Mouse (Mus musculus): ENCODE data around the gene Tmem88b.

The Tmem88b gene

GRCm38 (mm10) chr4:155785819-155786218 lies at the start of gene Tmem88b:
Tmem88b (minus strand) TSS chr4:155785874.
- CTCF ChIA-PET, result interaction anchor here (0.5 kb wide), 1 partner anchor 68 kb away, joined by 4 read pairs; no protein-coding TSS in a partner anchor

GRCm38 (mm10) chr4:155833836-155834235 lies 48.2 kb upstream of the Tmem88b start:
- CTCF ChIA-PET, result interaction anchor here (0.7 to 2.0 kb wide), 3 partner anchors 13 to 956 kb away, joined by 3 to 5 read pairs (median 3); partner anchors contain the start of gene Dvl1

GRCm38 (mm10) chr4:155833234-155833633 lies 47.6 kb upstream of the Tmem88b start:
- CTCF ChIA-PET, result interaction anchor here (0.8 to 2.0 kb wide), 3 partner anchors 11 to 35 kb away, joined by 3 to 5 read pairs (median 4); partner anchors contain the start of gene Dvl1

DNA sequence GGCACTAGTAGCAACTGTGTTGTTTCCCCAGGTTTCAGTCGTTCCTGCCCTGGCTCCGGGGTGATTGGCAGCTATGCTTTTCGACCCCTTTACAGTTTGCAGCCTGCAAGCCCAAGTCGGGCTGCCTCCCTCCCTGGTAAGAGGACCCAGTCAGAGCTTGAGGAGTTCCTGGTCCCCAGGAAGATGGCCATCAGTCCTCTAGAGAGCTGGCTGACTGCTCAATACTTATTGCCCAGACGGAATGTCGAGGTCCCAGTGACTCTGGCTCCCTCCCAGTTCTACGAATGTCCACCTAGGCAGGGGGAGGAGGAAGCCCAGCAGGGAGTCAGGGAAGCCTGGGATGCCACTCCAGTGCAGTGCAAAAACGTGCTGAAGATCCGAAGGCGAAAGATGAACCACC lies 46.6 kb upstream of the Tmem88b start:
- CTCF ChIA-PET, result interaction anchor here (1.0 to 2.0 kb wide), 3 partner anchors 8 to 14 kb away, joined by 3 to 5 read pairs (median 4); partner anchors contain the start of gene Dvl1

DNA sequence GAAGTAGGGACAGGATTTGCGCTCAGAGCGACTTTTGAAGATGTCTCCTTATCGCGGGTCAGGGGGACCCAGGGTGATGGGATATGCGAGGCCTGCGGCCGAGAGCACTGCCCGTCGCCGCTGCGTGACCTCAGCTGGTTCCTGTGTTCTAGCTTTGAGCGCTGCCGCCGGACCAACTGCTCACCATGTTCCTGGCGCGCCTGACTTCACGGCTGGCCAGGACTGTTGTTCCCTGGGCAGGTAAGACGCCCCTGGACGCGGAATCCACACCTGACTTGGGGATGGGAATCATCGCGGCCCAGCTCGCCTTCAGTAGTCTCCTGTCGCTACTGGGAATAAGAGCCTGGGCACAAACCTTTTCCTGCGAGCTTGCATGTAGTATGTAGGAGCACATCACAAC lies 46.2 kb upstream of the Tmem88b start:
- CTCF ChIA-PET, result interaction anchor here (1.0 kb wide), 1 partner anchor 9 kb away, joined by 3 read pairs; no protein-coding TSS in a partner anchor

GRCm38 (mm10) chr4:155831205-155831766 lies 45.6 kb upstream of the Tmem88b start, which contains the start of gene Aurkaip1:
Aurkaip1 (plus strand) TSS chr4:155831272.
- CTCF ChIA-PET, result interaction anchor here (1.0 kb wide), 1 partner anchor 9 kb away, joined by 3 read pairs; no protein-coding TSS in a partner anchor

DNA sequence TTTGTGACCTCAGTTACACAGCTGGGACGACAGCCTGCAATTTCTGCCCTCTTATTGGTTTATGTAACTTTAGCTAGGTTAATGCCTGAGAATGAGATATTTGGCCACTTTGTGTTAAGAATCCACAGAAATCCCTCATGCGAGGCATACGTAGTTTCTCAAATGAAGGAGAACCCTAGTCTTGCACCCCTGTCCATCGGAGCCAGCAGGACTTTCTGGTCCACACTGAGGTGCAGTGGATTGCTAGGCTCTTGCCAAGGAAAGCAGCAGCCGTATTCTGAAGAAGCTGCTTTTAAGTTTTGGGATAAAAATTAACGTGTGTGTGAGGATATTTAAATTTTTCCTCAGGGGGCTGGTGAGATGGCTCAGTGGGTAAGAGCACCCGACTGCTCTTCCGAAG lies 44.9 kb upstream of the Tmem88b start:
- CTCF ChIA-PET, result no interaction called here

- CTCF ChIA-PET, result no interaction called here
Observed at GRCm38 (mm10) chr4:155829866-155830265, 44.2 kb upstream of the Tmem88b start.

- CTCF ChIA-PET, result no interaction called here
Observed at GRCm38 (mm10) chr4:155823443-155823842, 37.8 kb upstream of the Tmem88b start.

- CTCF ChIA-PET, result interaction anchor here (0.6 kb wide), 1 partner anchor 595 kb away, joined by 4 read pairs; no protein-coding TSS in a partner anchor
Observed at GRCm38 (mm10) chr4:155821025-155821424, 35.4 kb upstream of the Tmem88b start.

GRCm38 (mm10) chr4:155817533-155817932 lies 31.9 kb upstream of the Tmem88b start:
- CTCF ChIA-PET, result no interaction called here

DNA sequence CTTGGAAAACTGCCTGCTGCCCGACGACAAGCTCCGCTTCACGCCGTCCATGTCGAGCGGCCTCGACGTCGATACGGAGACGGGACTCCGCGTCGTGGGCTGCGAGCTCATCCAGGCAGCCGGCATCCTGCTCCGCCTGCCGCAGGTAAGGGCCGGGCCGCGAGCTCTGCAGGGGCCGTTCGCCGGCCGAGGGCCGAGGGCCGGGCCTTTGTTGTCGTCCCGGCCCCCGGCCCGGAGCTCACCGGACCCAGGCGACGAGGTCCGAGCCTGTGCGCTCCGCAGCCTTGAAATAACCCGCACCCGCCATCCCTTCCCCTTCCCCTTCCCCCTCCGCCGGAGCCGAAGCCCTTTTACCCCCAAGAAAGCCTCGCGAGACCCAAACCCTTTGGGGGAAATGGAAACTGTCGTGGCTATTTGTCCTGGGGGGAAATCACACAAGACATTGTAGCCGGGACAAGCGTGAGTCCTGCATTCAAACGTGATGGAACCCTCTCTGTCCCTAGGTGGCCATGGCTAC lies 27.0 kb upstream of the Tmem88b start:
- CTCF ChIA-PET, result interaction anchor here (1.5 kb wide), 1 partner anchor 12 kb away, joined by 3 read pairs; no protein-coding TSS in a partner anchor

GRCm38 (mm10) chr4:155811929-155812664 lies 26.4 kb upstream of the Tmem88b start, which contains the start of gene Ccnl2:
Ccnl2 (plus strand) TSS chr4:155812489.
- CTCF ChIA-PET, result interaction anchor here (1.5 kb wide), 1 partner anchor 13 kb away, joined by 3 read pairs; no protein-coding TSS in a partner anchor

- CTCF ChIA-PET, result no interaction called here
Observed at GRCm38 (mm10) chr4:155807841-155808240, 22.2 kb upstream of the Tmem88b start.

DNA sequence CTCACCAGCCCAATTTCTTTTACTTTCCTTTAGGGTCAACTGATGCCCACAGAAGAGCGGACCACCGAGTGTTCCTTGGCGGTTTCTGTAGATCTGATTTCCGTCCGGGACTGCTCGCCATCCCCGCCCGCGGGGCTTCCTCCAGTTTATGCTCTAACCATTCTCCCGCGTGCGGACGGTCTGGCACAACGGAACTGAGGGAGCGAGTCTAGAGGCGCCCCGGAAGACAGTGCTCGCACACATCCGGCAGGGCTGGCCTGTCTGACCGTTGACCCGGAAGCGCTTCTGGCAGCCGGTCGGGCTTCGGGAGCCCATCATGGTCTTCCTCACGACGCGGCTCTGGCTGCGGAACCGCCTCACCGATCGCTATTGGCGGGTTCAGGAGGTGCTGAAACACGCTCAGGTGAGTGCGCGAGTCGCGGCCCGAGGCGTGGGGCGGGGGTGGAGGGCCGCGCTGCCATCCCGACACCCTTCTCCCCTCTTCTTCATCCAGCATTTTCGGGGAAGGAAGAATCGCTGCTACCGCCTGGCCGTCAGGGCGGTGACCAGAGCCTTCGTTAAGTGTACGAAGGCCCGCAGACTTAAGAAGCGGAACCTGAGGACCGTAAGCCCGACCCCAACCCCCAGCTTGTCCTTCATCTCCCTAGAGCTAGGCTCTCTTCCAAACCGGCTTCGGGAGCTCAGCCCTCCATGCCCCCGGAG lies 17.8 kb upstream of the Tmem88b start:
- CTCF ChIA-PET, result no interaction called here

GRCm38 (mm10) chr4:155802741-155803339 lies 17.2 kb upstream of the Tmem88b start, which contains the start of gene Mrpl20:
Mrpl20 (plus strand) TSS chr4:155802878.
- CTCF ChIA-PET, result interaction anchor here (0.7 kb wide), 1 partner anchor 26 kb away, joined by 10 read pairs; no protein-coding TSS in a partner anchor

- CTCF ChIA-PET, result interaction anchor here (0.7 kb wide), 1 partner anchor 25 kb away, joined by 10 read pairs; no protein-coding TSS in a partner anchor
Observed at GRCm38 (mm10) chr4:155802075-155802474, 16.4 kb upstream of the Tmem88b start.

- CTCF ChIA-PET, result no interaction called here
Observed at GRCm38 (mm10) chr4:155793730-155794129, 8.1 kb upstream of the Tmem88b start.

DNA sequence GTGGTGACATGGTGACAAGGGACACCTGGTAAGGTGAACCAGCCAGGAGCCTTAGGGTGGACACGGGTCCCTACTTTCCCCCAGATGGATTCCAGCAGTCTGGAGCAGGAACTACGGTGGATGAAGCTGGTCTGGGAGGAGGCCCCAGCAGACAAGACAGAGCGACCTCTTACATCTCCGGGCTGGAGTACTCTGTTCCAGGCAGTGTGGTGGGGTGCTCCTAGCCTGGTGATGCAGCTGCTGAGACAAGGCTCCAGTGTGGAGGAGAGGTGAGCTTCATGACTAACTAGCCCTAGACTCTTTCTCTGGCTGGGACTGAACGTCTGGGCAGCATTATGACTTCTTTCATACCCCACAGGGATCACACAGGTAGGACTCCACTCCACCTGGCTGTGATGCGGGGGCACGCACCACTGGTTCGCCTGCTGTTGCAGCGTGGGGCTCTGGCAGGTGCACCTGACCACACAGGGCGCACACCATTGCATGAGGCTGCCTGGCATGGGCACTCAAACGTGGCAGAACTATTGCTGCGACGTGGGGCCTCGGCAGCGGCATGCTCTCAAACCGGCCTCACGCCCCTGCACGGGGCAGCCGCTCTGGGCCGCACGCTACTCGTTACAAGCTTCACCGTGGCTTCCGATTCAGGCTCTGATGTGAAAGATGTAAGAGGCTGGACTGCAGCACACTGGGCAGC lies 5.7 kb upstream of the Tmem88b start:
- CTCF ChIA-PET, result no interaction called here

DNA sequence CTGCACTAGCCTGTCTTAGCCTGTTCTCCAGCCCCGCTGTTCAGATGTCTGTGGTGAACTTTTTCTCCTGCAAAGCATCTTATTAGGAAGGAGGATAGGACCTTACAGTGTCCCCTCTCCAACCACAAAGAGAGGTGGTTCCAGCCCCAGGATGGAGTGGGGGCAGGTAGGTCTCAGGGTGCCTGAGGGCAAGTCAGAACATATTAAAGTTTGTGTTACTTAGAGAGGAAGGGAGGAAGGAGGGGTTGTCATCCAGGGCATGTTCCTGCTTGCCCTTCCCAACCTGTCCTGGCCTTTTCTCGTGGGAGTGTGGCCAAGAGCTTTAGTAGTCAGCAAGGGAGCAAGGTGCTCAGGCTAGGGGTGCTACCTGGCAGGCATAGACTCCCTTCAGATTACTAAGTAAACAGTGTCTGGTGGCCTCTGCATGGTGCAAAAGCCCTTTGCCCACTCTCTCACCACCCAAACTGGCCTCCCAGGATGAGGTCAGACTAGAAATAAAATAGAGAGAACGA lies 5.0 kb upstream of the Tmem88b start:
- CTCF ChIA-PET, result no interaction called here

Data from spleen, embryonic (tissue).